Mouse (Mus musculus): ENCODE measurements at regions not wholly inside any gene's neighbourhood (a gene's known extent, or its start where the extent isn't known, plus 50 kb on each side); places are given as distances from the start of the nearest gene placed in this dataset.

DNA sequence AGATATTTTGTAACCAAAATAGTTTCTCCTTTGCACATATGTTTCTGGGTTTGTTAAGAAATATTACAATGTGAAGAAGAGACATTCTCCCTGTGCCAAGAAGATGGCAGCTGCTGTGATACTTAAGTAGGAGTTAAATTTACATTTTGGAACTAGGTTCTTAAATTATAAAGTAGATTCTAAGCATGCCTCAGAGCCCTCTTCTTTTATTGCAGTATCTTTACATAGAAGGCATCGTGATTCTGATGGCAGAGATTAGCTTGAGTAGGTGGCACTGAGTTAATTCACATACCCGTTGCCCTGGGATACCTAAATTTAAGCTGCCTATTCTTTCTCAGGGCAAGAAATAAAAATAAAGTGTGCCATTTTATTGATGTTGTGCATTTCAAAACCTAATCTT lies 538.6 kb upstream of the Gm10801 start:
- TF ChIP-seq ZNF384 (IDR thresholded peaks at IDR 0.05; ENCODE audit: low read depth, low read length) (no peak), ZC3H11A (IDR thresholded peaks at IDR 0.05; ENCODE audit: borderline replicate concordance, low read depth, low read length) (no peak), CHD2 (IDR thresholded peaks at IDR 0.05; ENCODE audit: low read depth, low read length) (no peak), MAFK (IDR thresholded peaks at IDR 0.05; ENCODE audit: insufficient read depth, low read depth, low read length) (no peak)
